Mouse (Mus musculus) c-Kit-negative CD71-positive TER-119-positive erythroid progenitor cells, embryonic 14.5 days (primary cell): Measurements from ENCODE around the gene Cracr2b.
A peak's percentile ranks its signal among the peaks of the same experiment; 100 is the strongest.

Experiments
- DNase-seq: peaks from one replicate; pipeline ENCODE4 v3.0.0-alpha.2; 2013; ENCODE audit warnings: low read depth, low spot score

Gene Cracr2b

GRCm38 (mm10) chr7:141469901-141470636, 9.2 kb downstream of the Cracr2b start:
- DNase-seq: no peak

- DNase-seq: no peak
Measured at GRCm38 (mm10) chr7:141470637-141470944, 9.7 kb downstream of the Cracr2b start.

GRCm38 (mm10) chr7:141471236-141471635, 10.3 kb downstream of the Cracr2b start:
- no peak for DNase-seq

GRCm38 (mm10) chr7:141472226-141472625, 11.3 kb downstream of the Cracr2b start:
- DNase-seq: no peak

GRCm38 (mm10) chr7:141472763-141473162, 11.9 kb downstream of the Cracr2b start:
- DNase-seq: no peak

- no peak for DNase-seq
Measured at GRCm38 (mm10) chr7:141474160-141474559, 13.3 kb downstream of the Cracr2b start.

- DNase-seq: peak; percentile 81
Measured at GRCm38 (mm10) chr7:141475011-141475804, 14.3 kb downstream of the Cracr2b start, which contains the start of the genes Polr2l and Tspan4. Gene Polr2l, minus strand, starts transcription at chr7:141475132. Gene Tspan4, plus strand, starts transcription at chr7:141475240.

GRCm38 (mm10) chr7:141475805-141476158, 14.9 kb downstream of the Cracr2b start:
- DNase-seq: no peak

- DNase-seq: no peak
Measured at GRCm38 (mm10) chr7:141476226-141476980, 15.5 kb downstream of the Cracr2b start.

GRCm38 (mm10) chr7:141476981-141477370, 16.1 kb downstream of the Cracr2b start:
- no peak for DNase-seq

- no peak for DNase-seq
Measured at GRCm38 (mm10) chr7:141477578-141478269, 16.8 kb downstream of the Cracr2b start.

- no peak for DNase-seq
Measured at GRCm38 (mm10) chr7:141478270-141478748, 17.4 kb downstream of the Cracr2b start.

- DNase-seq: peak; percentile 68
Measured at GRCm38 (mm10) chr7:141480842-141481497, 20.1 kb downstream of the Cracr2b start.

- no peak for DNase-seq
Measured at GRCm38 (mm10) chr7:141481498-141482401, 20.9 kb downstream of the Cracr2b start.

GRCm38 (mm10) chr7:141482531-141483024, 21.7 kb downstream of the Cracr2b start:
- no peak for DNase-seq

- DNase-seq: no peak
Measured at GRCm38 (mm10) chr7:141483114-141483653, 22.3 kb downstream of the Cracr2b start.

GRCm38 (mm10) chr7:141484186-141485120, 23.6 kb downstream of the Cracr2b start:
- DNase-seq: no peak

- DNase-seq: no peak
Measured at GRCm38 (mm10) chr7:141485186-141485585, 24.3 kb downstream of the Cracr2b start.
